Mouse (Mus musculus): ENCODE data around the gene Foxd1. TPM values are rescaled to one million over a fixed set of nuclear protein-coding genes. Genes with fewer than 3 reads are reported as not detected.

Foxd1 gene
- polyA plus RNA-seq, 1 experiment from 2014 or later = 0.43 TPM

DNA sequence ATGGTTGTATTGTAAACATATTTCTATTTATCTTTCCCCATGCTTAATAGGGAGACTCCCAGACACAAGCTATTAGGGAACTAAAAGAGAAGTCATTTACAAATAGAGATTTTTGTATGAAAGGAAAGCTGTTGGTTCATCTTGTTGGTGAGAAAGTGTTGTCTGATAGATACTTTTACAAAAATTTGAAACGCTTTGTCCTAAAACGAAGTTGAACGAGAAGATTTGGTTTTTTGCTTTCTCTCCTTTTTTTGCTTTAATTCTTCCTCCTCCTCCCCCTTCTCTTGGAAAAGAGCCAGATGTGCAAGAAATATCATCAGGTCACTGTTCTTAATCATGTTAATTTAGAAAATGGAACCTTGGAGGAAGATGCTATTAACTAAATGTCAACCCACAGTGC lies 13.6 kb downstream of the Foxd1 start:
- H3K27ac ChIP-seq (ENCODE audit: low read depth, low read length) = no peak overlapping the region
- H3K4me3 ChIP-seq (ENCODE audit: low read length) = no peak overlapping the region
- H3K9ac ChIP-seq (ENCODE audit: low read depth, low read length) = no peak overlapping the region
- H3K36me3 ChIP-seq (ENCODE audit: control insufficient read depth, insufficient read depth, low read length) = no peaks in the 10 kb centered on the region
- 8% methylated on average over 3 of the region's 3 CpGs for WGBS
- H3K4me2 ChIP-seq (ENCODE audit: low read length) = no peak overlapping the region
- H3K4me1 ChIP-seq (ENCODE audit: control insufficient read depth, insufficient read depth, low read depth, low read length) = no peaks in the 10 kb centered on the region; the same call in 1 of the 2 replicates
- peaks cover 62% of the 10 kb centered on the region for H3K27me3 ChIP-seq (replicated peaks; ENCODE audit: control insufficient read depth, insufficient read depth, low read length)
- ATAC-seq = no peak
- H3K9me3 ChIP-seq (ENCODE audit: control insufficient read depth, low read length) = peaks cover 4% of the 10 kb centered on the region; the same call in 1 of the 2 replicates

GRCm38 (mm10) chr13:98369046-98369445 lies 15.0 kb downstream of the Foxd1 start:
- peaks cover 55% of the 10 kb centered on the region for H3K27me3 ChIP-seq (replicated peaks; ENCODE audit: control insufficient read depth, insufficient read depth, low read length)
- no peak for ATAC-seq
- H3K36me3 ChIP-seq (ENCODE audit: control insufficient read depth, insufficient read depth, low read length) = no peaks in the 10 kb centered on the region
- H3K9me3 ChIP-seq (ENCODE audit: control insufficient read depth, low read length) = 0 out of 2 replicates have a peak, but pooled peaks cover 4% of the 10 kb centered on the region
- H3K9ac ChIP-seq (ENCODE audit: low read depth, low read length) = no peak overlapping the region
- H3K27ac ChIP-seq (ENCODE audit: low read depth, low read length) = no peak overlapping the region
- H3K4me2 ChIP-seq (ENCODE audit: low read length) = no peak overlapping the region
- no peaks in the 10 kb centered on the region; the same call in 1 of the 2 replicates for H3K4me1 ChIP-seq (ENCODE audit: control insufficient read depth, insufficient read depth, low read depth, low read length)
- WGBS = 13% methylated on average over 6 of the region's 6 CpGs
- no peak overlapping the region for H3K4me3 ChIP-seq (ENCODE audit: low read length)

GRCm38 (mm10) chr13:98374560-98374959 lies 20.5 kb downstream of the Foxd1 start:
- no peaks in the 10 kb centered on the region for H3K9me3 ChIP-seq (ENCODE audit: control insufficient read depth, low read length)
- no peak for ATAC-seq
- H3K27me3 ChIP-seq (replicated peaks; ENCODE audit: control insufficient read depth, insufficient read depth, low read length) = peaks cover 22% of the 10 kb centered on the region
- H3K4me2 ChIP-seq (ENCODE audit: low read length) = no peak overlapping the region
- no peak overlapping the region for H3K9ac ChIP-seq (ENCODE audit: low read depth, low read length)
- no peak overlapping the region for H3K4me3 ChIP-seq (ENCODE audit: low read length)
- no peaks in the 10 kb centered on the region for H3K36me3 ChIP-seq (ENCODE audit: control insufficient read depth, insufficient read depth, low read length)
- no peak overlapping the region for H3K27ac ChIP-seq (ENCODE audit: low read depth, low read length)
- H3K4me1 ChIP-seq (ENCODE audit: control insufficient read depth, insufficient read depth, low read depth, low read length) = no peaks in the 10 kb centered on the region
- WGBS = 74% methylated on average over 8 of the region's 8 CpGs

DNA sequence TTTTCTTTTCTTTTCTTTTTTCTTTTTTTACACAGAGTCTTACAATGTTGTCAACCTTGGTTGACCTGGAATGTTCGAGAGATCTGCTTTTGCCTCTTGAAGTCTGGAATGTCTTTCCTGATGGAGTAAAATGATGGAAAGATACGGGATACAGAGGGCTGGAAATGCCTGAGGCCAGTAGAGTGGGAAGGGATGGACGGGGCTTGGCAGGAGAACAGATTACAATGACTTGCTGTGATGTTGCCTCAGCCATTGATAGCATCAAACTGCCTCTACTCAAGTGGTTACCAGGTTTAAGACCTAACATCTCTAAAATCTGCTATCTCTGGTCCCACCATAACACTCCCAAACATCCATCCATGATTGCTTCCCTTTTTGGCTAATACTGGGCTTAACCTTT lies 20.9 kb downstream of the Foxd1 start:
- 66% methylated on average over 3 of the region's 3 CpGs for WGBS
- peaks cover 18% of the 10 kb centered on the region for H3K27me3 ChIP-seq (replicated peaks; ENCODE audit: control insufficient read depth, insufficient read depth, low read length)
- no peak overlapping the region for H3K4me2 ChIP-seq (ENCODE audit: low read length)
- H3K36me3 ChIP-seq (ENCODE audit: control insufficient read depth, insufficient read depth, low read length) = no peaks in the 10 kb centered on the region
- H3K4me3 ChIP-seq (ENCODE audit: low read length) = no peak overlapping the region
- ATAC-seq = no peak
- H3K4me1 ChIP-seq (ENCODE audit: control insufficient read depth, insufficient read depth, low read depth, low read length) = no peaks in the 10 kb centered on the region
- H3K9ac ChIP-seq (ENCODE audit: low read depth, low read length) = no peak overlapping the region
- H3K9me3 ChIP-seq (ENCODE audit: control insufficient read depth, low read length) = no peaks in the 10 kb centered on the region
- no peak overlapping the region for H3K27ac ChIP-seq (ENCODE audit: low read depth, low read length)

- H3K4me1 ChIP-seq (ENCODE audit: control insufficient read depth, insufficient read depth, low read depth, low read length) = no peaks in the 10 kb centered on the region
- peaks cover 3% of the 10 kb centered on the region for H3K27me3 ChIP-seq (replicated peaks; ENCODE audit: control insufficient read depth, insufficient read depth, low read length)
- no peak overlapping the region for H3K27ac ChIP-seq (ENCODE audit: low read depth, low read length)
- ATAC-seq = no peak
- WGBS = 93% methylated on average over 3 of the region's 3 CpGs
- no peaks in the 10 kb centered on the region for H3K9me3 ChIP-seq (ENCODE audit: control insufficient read depth, low read length)
- no peak overlapping the region for H3K4me2 ChIP-seq (ENCODE audit: low read length)
- no peaks in the 10 kb centered on the region for H3K36me3 ChIP-seq (ENCODE audit: control insufficient read depth, insufficient read depth, low read length)
- H3K9ac ChIP-seq (ENCODE audit: low read depth, low read length) = no peak overlapping the region
- no peak overlapping the region for H3K4me3 ChIP-seq (ENCODE audit: low read length)
Observed at GRCm38 (mm10) chr13:98377746-98378145, 23.7 kb downstream of the Foxd1 start.

DNA sequence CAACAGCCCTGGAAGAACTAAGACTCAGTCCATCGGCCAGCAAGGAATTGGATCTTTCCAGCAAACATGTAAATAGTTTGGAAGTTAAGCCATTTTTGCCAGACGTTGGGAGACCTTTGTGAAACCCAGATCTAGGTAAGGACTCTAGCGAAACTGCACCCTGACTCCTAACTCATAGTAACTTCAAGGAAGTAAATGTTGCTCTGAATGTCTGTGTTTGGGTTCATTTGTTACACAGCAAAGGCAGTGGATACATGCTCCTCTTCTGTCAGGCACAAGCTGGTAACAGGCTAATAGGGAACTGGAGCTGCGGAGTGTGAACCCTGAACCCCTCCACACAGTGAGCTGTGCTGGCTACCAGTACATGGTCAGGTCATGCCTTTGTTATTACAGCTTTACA lies 28.7 kb downstream of the Foxd1 start:
- H3K27ac ChIP-seq (ENCODE audit: low read depth, low read length) = no peak overlapping the region
- ATAC-seq = no peak
- H3K9me3 ChIP-seq (ENCODE audit: control insufficient read depth, low read length) = peaks cover 5% of the 10 kb centered on the region
- no peak overlapping the region for H3K4me3 ChIP-seq (ENCODE audit: low read length)
- H3K9ac ChIP-seq (ENCODE audit: low read depth, low read length) = no peak overlapping the region
- no peaks in the 10 kb centered on the region for H3K36me3 ChIP-seq (ENCODE audit: control insufficient read depth, insufficient read depth, low read length)
- H3K4me2 ChIP-seq (ENCODE audit: low read length) = no peak overlapping the region
- peaks cover 2% of the 10 kb centered on the region; the same call in 1 of the 2 replicates for H3K27me3 ChIP-seq (replicated peaks; ENCODE audit: control insufficient read depth, insufficient read depth, low read length)
- no peaks in the 10 kb centered on the region for H3K4me1 ChIP-seq (ENCODE audit: control insufficient read depth, insufficient read depth, low read depth, low read length)
- WGBS = 86% methylated on average over 4 of the region's 4 CpGs

GRCm38 (mm10) chr13:98383911-98384498 lies 30.0 kb downstream of the Foxd1 start:
- ATAC-seq = no peak
- no peak overlapping the region for H3K4me3 ChIP-seq (ENCODE audit: low read length)
- H3K9me3 ChIP-seq (ENCODE audit: control insufficient read depth, low read length) = peaks cover 5% of the 10 kb centered on the region
- H3K27me3 ChIP-seq (replicated peaks; ENCODE audit: control insufficient read depth, insufficient read depth, low read length) = peaks cover 9% of the 10 kb centered on the region
- no peak overlapping the region for H3K9ac ChIP-seq (ENCODE audit: low read depth, low read length)
- no peaks in the 10 kb centered on the region for H3K36me3 ChIP-seq (ENCODE audit: control insufficient read depth, insufficient read depth, low read length)
- 70% methylated on average over 16 of the region's 16 CpGs for WGBS
- no peak overlapping the region for H3K27ac ChIP-seq (ENCODE audit: low read depth, low read length)
- no peaks in the 10 kb centered on the region for H3K4me1 ChIP-seq (ENCODE audit: control insufficient read depth, insufficient read depth, low read depth, low read length)
- no peak overlapping the region for H3K4me2 ChIP-seq (ENCODE audit: low read length)

GRCm38 (mm10) chr13:98385877-98386276 lies 31.8 kb downstream of the Foxd1 start:
- Histone ChIP-seq H3K4me2 (ENCODE audit: low read length) (no peak overlapping the region), H3K4me3 (ENCODE audit: low read length) (no peak overlapping the region), H3K36me3 (ENCODE audit: control insufficient read depth, insufficient read depth, low read length) (no peaks in the 10 kb centered on the region), H3K9me3 (ENCODE audit: control insufficient read depth, low read length) (peaks cover 5% of the 10 kb centered on the region), H3K27ac (ENCODE audit: low read depth, low read length) (no peak overlapping the region), H3K4me1 (ENCODE audit: control insufficient read depth, insufficient read depth, low read depth, low read length) (peaks cover 2% of the 10 kb centered on the region), H3K27me3 (replicated peaks; ENCODE audit: control insufficient read depth, insufficient read depth, low read length) (peaks cover 22% of the 10 kb centered on the region), H3K9ac (ENCODE audit: low read depth, low read length) (no peak overlapping the region)
- whole genome bisulfite sequencing = 86% methylated on average over 2 of the region's 2 CpGs
- no peak for ATAC-seq

DNA sequence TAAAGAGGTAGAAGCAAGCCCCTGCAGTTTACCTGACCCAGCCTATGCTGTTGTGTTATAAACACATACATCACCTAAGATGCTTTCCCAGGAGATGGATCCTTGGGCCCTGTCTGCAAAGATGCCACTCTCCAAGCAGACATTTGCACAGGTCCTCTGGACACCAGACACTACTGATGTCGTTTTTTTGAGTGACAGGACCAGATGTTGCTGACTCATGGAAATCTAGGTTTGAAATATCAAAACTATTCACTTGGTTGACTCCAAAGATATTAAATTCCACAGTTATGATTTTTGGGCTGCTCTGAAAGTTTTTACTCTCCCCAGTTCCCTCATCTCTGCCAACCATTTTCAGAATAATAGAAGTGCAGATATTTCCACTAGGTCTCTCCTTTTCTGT lies 35.0 kb downstream of the Foxd1 start:
- H3K4me3 ChIP-seq (ENCODE audit: low read length) = no peak overlapping the region
- H3K27me3 ChIP-seq (replicated peaks; ENCODE audit: control insufficient read depth, insufficient read depth, low read length) = peaks cover 42% of the 10 kb centered on the region
- peaks cover 5% of the 10 kb centered on the region for H3K9me3 ChIP-seq (ENCODE audit: control insufficient read depth, low read length)
- WGBS = 56% methylated on average over 1 of the region's 1 CpGs
- H3K27ac ChIP-seq (ENCODE audit: low read depth, low read length) = no peak overlapping the region
- ATAC-seq = no peak
- H3K4me2 ChIP-seq (ENCODE audit: low read length) = no peak overlapping the region
- H3K4me1 ChIP-seq (ENCODE audit: control insufficient read depth, insufficient read depth, low read depth, low read length) = peaks cover 9% of the 10 kb centered on the region
- no peaks in the 10 kb centered on the region for H3K36me3 ChIP-seq (ENCODE audit: control insufficient read depth, insufficient read depth, low read length)
- H3K9ac ChIP-seq (ENCODE audit: low read depth, low read length) = no peak overlapping the region
